Mouse (Mus musculus): ENCODE measurements around the gene Stx1b. TPM values are rescaled to one million over a fixed set of nuclear protein-coding genes. Genes with fewer than 3 reads are reported as not detected.
"Not testable (repeated sequence)": the region's sequence is repeated elsewhere in the genome, so short reads cannot be mapped to it uniquely, and the experiment has no call there.

Gene Stx1b
- total RNA-seq, 4 experiments from 2014 or later, result 344 to 361 (median 348) TPM

DNA sequence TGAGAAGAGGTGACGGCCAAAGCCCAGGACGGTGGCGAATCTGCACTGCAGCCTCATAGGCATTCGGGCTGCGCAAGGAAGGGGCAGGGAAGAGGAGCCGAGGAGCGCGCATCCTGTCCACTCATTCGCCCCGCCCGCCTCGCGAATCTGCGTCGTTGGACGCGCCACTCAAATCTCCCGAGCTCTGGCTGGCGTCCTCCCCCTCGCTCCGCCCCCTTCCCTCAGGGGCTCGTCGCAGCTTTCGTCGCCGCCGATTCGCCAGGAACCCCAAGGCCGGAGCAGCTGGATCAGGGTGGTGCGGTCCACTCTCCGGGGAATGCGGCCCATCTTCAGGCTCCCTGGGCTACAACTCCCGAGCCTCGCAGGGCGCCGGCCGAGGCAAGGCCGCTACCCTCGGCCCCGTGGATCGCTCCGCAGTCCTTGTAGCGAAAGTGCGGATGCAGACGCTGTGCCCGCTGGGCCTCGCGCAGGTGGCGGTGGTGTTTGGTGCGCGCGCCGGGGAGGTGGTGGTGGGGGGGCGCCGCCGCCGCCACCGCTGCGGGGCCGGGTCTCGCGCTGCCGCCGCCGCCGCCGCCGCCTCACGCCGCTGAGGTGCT lies 47.4 kb downstream of the Stx1b start:
- peak; percentile 93 to 96 for DNase-seq (ENCODE audit: low spot score in 2 of 2)

DNA sequence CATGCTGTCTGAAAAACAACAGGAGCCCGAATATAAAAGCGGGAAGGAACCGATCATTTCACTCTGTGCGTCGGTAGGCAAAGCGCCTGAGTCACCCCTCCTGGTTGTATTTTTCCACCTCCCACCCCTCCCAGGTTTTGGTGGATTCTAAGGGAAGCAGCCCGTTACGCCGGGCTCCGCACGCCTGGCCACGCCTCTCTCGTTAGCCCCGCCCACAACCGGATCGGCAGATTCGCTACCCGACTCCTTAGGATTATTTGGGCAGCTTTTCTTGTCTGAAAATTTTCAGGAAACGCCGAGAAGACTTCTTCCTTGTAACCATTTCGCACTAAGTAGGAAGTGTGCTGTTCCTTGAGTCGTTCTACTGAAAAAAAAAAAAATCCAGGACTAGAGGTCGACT lies 47.9 kb downstream of the Stx1b start, which contains the start of gene Setd1a:
Gene Setd1a, plus strand, starts transcription at position 245 of the 400 bp plus-strand sequence.
- peak; percentile 83 to 87 for DNase-seq (ENCODE audit: low spot score in 2 of 2)

DNA sequence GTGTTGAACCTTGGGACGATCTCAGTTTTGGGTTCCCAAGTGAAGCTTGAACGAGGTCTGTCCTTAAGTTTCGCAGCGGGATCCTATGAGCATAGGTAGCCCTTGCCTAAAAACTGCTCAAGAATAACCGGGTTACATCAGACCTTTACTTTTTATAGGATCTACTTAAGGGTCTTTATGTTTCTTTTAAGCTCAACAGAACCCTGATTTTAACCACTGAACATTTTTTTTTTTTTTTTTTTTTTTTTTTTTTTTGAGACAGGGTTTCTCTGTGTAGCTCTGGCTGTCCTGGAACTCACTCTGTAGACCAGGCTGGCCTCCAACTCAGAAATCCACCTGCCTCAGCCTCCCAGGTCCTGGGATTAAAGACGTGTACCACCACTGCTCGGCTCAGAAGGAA lies 48.5 kb downstream of the Stx1b start:
- not testable (repeated sequence) for DNase-seq (ENCODE audit: low spot score in 2 of 2)

DNA sequence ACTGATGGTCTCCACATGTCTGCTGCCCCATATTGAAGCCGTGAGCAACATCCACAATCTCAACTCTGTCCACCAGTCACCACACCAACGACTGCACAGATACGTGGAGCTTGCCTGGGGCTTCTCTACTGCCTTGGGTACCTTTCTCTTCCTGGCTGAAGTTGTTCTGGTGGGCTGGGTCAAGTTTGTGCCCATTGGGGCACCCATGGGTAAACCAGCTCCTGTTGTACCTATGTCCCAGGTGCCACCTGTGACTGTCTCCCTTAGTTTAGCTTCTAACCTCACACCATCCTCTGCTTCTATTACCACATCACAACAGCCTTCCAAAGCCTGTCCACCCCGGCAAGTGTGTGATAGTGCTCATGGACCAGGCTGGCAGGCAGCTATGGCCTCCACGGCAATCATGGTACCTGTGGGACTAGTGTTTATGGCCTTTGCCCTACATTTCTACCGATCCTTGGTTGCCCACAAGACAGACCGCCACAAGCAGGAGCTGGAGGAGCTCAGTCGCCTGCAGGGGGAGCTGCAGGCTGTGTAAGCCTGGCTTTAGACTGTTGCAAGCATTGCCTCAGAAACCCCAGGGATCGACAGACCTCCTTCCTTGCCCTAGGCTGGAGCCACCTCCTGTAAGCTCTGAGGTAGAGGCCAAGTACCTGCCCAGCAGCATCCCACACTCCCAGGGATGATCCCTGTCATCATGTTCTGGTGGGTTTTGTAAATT lies 50.5 kb downstream of the Stx1b start:
- peak in 1 of 2 experiments; percentile 56 for DNase-seq (ENCODE audit: low spot score in 2 of 2)

DNA sequence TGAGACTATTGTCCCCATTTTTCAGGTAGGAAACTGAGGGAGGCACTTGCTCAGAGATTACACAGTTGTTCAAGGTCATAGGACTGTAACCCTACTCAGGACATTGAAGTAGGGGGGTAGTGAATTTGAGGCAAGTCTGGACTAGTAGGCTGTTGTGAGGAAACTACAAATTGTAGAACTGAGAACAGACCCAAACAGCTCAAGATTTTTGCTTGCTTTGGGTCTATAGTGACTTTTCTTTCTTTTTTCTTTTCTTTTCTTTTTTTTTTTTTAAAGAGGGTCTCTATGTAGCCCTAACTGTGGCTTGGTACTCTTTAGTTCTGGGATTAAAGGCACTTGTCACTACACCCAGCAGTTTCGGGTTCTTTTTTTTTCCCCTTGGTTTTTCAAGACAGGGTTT lies 51.8 kb downstream of the Stx1b start:
- no peak for DNase-seq (ENCODE audit: low spot score in 2 of 2)

DNA sequence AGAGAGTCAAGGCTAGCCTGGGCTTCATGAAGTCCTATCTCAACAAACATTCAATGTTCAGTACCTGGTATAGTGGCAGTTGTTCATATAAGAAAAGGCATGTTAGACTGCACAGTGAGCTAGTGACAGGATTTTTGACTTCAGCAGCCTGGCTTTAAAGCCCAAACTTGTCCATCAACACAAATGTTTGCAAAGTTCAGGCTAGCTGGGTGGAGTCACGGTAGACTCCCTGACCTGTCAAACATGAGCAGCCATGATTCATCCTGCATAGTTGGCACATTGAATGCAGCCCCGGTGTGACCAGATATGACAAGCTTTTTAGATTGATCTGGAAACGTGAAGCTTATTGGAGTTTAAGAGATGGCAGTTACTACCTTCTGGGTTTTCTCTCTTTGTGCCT lies 52.3 kb downstream of the Stx1b start:
- no peak for DNase-seq (ENCODE audit: low spot score in 2 of 2)

DNA sequence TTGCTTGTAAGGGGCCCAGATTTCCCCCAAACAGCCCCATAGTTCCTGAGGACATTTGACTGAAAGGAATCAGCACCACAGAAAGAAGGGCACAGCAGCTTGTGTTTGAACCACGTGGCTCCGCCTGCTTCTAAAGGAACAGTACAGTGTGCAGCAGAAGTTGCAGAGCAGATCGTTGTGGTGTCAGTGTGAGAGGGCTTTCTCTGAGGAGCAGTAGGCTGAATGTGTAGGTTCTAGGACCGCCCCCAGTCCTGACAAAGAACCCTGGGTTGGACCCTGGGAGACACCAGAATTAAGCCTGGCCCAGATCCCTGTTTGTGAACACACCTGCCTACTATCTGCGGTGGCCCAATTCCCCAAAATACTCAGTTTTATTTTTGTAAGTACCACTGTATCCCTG lies 53.1 kb downstream of the Stx1b start:
- DNase-seq (ENCODE audit: low spot score in 2 of 2), result peak in 1 of 2 experiments; percentile 56

DNA sequence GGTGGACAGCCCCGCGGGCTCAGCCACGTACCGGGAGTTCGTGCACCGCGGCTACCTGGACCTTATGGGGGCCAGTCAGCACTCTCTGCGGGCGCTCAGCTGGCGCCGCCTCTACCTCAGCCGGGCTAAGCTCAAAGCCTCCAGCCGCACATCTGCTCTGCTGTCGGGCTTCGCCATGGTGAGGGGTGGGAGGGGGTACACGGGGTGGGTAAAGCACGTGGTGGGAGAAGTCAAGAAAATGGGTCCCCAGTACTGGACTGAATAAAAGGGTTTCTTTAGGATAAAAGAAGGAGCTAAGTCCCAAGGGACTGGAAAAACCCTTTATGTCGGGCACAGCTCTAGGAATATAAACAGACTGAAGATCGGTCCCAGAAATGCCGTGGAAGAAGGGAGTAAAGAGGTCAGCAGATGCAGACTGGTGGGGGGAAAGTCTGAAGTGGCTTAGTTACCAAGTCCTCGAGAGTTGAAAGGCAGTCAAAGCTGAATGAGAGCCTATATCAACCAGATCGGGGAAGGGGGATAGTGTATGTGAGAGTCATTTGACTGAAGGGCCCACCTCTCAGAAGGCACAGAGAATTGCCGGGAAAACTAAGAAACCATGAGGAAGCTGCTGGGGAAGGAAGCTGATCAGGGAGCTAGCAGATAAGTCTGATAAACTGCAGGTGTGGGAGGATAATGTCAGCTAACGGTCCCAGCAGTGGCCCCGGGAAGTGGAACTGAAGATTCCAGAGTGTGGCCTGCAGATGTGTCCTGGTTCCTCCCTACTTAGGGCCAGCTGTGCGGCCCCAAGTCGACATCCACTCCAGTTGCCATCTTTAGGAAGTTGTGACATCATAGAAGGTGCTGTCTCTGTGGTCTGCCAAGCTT lies 54.1 kb downstream of the Stx1b start:
- no peak for DNase-seq (ENCODE audit: low spot score in 2 of 2)

DNA sequence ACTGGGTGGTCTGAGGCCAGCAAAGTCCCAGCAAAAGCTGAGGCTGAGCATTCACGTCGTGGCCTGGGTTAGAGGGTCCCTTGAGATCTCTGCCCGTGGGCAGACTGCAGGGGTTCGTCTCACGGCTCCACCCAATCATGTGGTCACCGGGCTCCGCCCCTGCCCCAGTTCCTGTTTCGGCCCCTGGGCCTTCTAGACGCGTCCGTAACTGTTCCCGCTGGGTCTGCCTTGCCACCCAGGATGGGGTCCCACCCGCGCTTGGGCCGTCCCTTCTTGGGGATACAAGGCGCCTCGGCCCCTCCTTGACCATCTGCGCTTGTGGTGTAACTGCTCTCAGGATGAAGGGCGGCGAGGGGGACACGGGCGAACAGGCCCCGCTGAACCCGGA lies 54.7 kb downstream of the Stx1b start, which contains the start of gene Orai3:
Gene Orai3, plus strand, starts transcription at position 165 of the 388 bp plus-strand sequence.
- peak; percentile 83 for DNase-seq (ENCODE audit: low spot score in 2 of 2)

DNA sequence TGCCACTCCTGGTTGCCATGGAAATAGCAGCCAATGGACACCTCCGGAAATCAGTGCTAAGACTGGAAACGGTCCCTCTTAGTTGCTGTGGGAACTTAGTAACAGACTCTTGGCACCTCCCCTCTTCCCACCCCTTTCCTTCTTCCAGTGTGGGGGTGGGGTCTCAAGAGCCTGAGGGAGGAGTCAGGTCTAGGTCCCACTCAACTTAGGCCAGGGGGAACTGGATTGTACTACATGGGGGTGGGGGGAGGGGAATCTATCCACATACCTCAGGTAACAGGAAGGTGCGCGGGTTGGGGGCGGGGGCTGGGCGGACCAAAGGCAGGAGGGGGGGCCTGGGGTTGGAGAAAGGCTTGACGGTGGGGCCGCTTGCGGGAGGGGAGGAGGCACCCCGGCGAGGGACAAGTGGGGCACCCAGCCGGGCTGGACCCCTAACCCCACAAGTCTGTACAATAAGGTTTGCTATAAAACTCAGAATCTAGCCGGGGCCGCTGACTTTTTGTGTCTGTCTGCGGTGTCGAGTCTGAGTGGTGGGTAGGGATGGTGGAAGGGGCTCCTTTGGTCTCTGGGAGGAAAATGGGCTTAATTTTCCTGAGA lies 55.3 kb downstream of the Stx1b start:
- peak; percentile 97 to 98 for DNase-seq (ENCODE audit: low spot score in 2 of 2)

DNA sequence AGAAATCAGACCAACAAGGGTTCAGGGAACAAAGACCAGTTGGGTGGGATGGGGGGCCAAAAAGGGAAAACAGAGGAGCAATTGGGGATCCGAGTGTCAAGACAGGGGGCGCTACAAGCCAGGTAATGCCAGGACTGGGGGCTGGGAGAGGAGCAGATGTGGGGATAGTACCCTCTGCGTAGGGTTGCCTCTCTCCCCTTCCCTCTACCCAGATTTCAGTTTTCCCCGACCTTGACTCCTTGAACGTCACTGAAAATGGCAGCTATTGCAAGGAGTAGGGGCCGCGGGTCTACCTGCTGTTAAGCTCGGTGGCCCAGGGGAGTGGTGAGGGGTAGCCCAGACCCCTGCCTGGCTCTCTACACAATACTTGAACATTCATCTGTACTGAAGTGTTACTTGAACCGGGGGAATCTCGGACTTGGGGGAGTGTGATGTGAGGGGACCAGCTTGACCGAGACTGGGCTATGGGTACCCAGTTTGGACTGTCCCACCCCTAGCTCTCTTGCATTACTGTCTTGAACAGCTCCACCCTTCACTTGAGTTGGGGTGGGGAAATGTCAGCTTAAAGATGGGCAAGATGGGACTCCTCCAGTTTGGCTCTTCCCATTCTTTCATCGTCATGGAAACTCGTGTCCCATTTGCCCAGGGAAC lies 55.9 kb downstream of the Stx1b start:
- DNase-seq (ENCODE audit: low spot score in 2 of 2), result no peak

DNA sequence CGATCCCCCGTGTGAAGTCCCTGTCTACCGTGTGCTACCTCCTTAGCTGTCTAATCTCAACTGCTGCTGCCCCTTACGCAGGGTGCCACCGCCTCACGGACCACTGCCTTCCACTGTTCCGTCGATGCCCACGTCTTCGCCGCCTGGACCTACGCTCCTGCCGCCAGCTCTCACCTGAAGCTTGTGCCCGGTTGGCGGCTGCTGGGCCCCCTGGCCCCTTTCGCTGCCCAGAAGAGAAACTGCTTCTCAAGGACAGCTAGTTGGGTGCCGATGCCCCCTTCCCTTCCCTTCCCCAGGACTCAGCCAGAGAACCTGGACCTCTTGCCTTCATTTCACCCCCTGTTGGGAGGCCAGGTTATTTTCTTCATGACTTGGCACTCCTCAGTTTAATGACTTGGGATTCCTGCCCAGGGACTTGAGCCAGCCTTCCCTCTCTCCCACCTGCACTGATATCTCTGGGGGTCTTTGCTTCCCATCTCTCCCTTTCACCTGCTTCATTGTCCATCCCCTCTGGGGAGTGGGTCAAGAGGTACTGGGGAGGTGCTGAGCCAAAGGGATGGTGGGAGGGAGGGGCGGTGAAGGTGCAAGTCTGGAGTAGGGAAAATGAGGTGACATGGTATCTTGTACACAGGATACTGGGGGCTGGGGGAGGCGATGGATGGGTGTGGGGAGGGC lies 56.5 kb downstream of the Stx1b start:
- no peak for DNase-seq (ENCODE audit: low spot score in 2 of 2)

DNA sequence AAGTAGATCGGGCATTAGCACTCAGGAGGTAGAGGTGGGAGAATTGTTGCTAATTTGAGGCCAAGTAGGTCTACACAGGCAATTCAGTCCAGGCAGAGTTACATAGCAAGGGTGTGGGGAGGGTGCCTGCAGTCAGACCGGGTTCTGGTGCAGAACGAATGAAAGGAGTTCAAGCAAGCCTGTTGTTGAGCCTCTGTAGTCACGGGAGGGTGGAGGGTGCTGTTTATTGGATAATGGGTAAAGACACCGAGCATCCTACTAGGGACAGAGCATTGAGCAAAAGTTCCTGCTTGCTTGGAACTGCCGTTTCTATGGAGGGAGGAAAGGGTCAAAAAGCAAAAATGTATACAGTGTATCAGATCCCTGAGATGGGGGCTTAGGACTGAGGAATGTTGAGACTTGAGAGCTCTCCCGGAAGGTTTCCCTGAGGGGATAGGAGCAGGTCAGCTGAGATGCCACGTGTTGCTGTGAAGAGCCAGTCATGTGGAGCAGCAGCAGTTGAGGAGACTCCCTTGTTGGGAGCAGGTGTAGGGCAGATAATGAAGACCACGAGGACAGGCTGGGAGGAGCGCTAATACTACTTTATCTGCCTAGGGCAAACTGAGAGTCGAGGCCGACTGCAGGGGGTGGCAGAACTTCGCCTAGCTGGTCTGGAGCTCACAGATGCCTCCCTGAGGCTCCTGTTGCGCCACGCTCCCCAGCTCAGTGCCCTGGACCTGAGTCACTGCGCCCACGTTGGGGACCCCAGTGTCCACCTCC lies 57.3 kb downstream of the Stx1b start:
- DNase-seq (ENCODE audit: low spot score in 2 of 2), result no peak

DNA sequence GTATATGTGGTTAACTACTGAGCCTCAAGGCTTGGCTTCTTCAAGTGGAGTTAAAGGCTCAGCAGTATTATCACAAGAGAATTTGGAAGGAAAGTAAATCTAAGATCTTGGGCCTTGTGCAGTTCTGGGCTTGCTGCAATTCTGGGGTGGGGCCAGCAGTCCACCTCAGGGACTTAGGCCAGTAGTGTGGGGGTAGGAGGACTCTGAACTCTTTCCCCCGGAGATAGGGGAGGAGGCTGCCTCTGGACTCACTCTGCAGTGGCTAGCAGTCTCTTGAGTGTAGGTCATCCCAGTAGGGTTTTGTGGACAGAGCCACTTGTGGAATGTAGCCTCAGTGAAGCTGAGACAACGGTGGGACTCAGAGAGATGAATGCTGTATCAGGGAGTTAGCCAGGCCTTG lies 58.6 kb downstream of the Stx1b start:
- DNase-seq (ENCODE audit: low spot score in 2 of 2), result no peak

DNA sequence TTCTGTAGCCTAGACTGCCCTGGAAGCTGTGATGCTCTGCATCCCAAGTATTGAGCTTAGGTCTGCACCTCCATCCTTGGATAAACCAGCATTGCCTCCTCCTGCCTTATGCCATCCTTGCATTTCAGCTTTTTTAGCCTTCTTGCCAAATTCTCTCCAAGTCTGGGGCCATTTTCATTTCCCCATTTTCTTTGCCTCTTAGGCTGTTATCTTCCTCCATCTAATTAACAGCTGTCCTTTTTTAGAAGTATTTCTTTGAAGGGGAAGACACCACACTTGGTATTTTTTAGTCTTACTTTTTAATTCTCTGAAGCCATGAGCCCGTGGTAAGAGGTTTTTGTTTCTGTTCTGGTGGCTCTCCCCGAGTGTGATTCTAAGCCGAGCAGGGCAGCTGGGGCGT lies 60.7 kb downstream of the Stx1b start:
- DNase-seq (ENCODE audit: low spot score in 2 of 2), result no peak

DNA sequence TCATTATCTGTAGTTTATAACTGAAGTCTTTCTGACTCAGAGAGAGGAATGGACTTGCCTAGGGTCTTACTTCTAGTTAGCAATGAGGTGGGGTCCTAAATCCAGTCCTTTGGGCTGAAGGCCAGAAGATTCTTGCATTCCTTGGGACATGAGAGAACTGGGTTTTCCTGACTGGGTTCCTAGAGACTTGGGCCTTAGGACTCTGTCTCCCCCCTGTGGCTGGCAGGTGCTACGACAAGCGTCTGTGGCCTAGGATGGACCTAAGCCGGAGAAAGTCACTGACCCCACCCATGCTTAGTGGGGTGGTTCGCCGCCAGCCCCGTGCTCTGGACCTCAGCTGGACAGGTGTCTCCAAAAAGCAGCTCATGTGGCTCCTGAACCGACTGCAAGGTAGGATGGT lies 63.3 kb downstream of the Stx1b start:
- no peak for DNase-seq (ENCODE audit: low spot score in 2 of 2)

DNA sequence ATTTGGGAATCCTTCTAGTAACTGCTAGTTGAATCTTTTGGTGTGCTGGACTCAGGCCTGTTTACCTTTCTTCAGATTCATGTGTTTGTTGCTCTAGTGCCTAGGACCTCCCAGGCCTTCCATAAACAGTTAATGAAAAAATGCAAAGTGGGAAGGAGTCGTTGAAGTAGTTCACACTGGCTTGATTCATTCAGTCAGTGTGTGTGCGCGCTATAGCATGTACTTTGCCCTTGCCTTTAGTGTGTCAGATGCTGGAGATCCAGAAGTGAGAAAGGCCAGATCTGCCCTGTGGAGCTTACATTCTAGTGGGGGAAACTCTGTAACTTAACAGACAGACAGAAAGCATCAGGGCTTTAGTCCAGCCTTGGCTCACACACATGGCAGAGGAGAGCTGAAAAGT lies 63.9 kb downstream of the Stx1b start:
- DNase-seq (ENCODE audit: low spot score in 2 of 2), result no peak

DNA sequence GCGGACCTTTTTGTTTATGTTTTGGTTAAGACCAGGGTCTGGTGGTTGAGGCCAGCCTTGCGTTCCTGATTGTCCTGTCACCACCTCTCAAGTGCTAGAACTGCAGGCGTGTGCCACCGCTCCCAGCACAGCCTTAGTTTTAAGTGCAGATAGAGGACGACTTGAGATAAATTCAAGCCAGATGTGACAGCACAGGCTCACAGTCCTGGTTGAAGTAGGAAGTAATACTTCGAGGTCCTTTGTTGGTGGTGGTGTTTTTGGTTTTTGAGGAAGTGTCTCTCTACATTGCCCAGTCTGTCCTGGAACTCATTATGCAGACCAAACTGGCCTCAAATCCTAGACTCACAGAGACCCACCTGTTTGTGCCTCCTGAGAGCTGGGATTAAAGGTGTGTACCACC lies 64.6 kb downstream of the Stx1b start:
- DNase-seq (ENCODE audit: low spot score in 2 of 2), result no peak
